Mouse (Mus musculus) CD8-positive naive resting alpha-beta T cell, adult 57 days (primary cell): Measurements from ENCODE around the gene Snx11. TPM values are rescaled to one million over a fixed set of nuclear protein-coding genes. Genes with fewer than 3 reads are reported as not detected.

ENCODE experiments used
- total RNA-seq: library from RNA; stranded (reverse); gene quantifications from one replicate; pipeline ENCODE4 v1.2.4, GENCODE M21; 2023

Snx11 gene
- total RNA-seq, result 39.3 TPM

DNA sequence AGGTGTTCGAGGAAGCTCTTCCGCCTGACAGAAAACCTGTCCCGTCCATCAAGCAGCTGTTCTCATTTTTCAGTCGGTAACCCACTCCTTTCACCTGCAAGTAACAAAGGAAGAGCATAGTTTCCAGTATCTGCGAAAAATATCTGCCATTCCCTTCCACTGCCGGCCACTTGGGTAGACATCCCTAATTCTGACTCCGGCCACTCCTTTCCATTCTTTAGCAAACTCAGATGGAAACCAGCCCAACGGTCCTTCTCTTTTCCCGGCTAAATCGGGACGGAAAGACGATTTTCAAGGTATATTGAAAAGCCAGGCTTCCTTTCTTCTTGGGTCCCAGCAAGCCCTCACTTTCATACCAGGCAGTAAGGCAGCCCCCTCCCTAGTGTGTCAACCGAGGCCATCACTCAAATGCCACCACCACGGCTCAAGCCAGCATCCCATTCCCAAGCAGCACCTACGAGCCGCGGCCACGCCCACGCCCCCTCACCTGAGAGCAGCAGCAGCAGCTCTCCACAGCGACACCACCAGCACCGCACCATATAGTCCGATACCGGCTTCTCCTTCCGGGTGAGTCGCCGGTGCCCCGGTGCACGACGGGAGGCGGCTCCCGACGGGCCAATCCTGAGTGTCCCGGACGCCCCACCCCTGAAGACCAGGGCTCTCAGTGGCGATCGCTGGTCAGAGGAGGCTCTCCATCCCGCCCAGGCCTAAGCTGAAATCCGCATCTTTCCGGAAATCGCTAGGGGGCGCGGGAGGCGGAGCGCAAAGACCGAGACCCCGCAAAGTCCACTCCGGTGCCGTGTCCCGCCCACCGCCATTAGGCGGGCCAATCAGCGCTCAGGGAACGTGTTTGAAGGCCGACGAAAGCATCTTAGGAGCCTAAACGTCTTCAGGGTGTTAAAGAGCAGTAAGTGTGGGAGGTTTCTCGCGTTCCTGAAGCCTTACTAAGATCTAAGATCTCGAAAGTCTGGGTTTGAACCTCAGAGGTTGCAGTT, at the start of gene Snx11:
Gene Snx11, minus strand, starts transcription at position 592 of the 995 bp plus-strand sequence.

DNA sequence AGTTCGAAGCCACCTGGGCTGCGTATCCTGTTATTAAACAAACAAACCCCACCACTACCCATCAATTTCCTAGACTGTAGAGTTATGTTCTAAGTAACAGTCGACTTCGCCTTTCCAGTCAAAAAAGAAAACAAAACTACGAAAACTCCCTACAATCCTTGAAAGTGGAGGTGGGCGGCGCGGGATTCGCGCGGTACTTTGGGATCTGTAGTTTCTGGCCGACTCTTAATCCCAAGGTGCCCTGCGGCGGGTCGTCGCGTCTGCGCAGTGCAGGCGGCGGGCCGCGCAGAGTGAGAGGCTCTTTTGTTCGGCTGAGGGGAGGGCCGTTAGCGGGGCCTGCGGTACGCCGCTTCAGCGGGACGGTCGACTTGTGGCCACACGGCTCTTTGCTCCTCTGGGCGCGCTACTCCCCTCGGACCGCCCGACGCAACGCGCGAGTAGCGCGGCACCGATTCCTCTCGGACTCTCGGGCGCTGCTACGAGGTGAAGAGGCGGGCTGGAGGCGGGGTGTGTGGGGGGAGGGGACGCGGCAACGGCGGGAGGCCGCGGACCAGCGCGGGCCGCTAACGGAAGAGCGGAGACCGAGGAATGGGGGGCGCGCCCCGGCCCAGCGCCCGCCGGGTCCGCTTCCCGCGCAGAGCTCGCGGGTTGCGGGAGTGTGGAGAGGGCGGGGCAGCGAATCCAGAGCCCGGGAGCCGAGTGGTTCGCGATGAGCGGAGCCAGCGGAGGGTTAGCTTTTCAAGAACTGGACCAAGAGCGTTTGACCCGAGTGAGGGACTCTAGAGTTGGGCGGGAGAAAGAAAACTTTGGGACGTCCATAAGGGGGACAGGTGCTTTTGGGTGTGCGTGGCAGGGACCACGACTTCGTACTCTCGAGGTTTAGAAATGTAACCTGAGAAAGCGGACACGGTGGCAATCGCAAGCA, 11.8 kb upstream of the Snx11 start, which contains the start of gene Cbx1:
Gene Cbx1, plus strand, starts transcription at position 257 of the 925 bp plus-strand sequence.

Other genes with a start within 250 kb of the Snx11 start
- gene Cbx1, start 11.6 kb upstream of the Snx11 start, total RNA-seq, result 44.4 TPM
- gene Nfe2l1, start 52.4 kb upstream of the Snx11 start, total RNA-seq, result 58.0 TPM
- gene Copz2, start 72.3 kb upstream of the Snx11 start, total RNA-seq, result 1.0 TPM
- 40.0 TPM for gene Cdk5rap3, start 138.9 kb upstream of the Snx11 start, total RNA-seq
- not detected for gene Prr15l, start 150.5 kb upstream of the Snx11 start, total RNA-seq
- 24.1 TPM for gene Pnpo, start 166.4 kb upstream of the Snx11 start, total RNA-seq
- gene Sp2, start 205.4 kb upstream of the Snx11 start, total RNA-seq, result 59.5 TPM
- 0.73 TPM for gene Sp6, start 235.8 kb upstream of the Snx11 start, total RNA-seq